Mouse (Mus musculus) CD8-positive naive resting alpha-beta T cell, adult 57 days (primary cell): ENCODE measurements around the gene Slc1a5. TPM values are rescaled to one million over a fixed set of nuclear protein-coding genes. Genes with fewer than 3 reads are reported as not detected.

ENCODE experiments used
- total RNA-seq: library from RNA; stranded (reverse); gene quantifications from one replicate; pipeline ENCODE4 v1.2.4, GENCODE M21; 2023

The Slc1a5 gene
- total RNA-seq, result 164 TPM

GRCm38 (mm10) chr7:16780825-16781554, at the start of gene Slc1a5:
Slc1a5 (plus strand) TSS chr7:16781340.

GRCm38 (mm10) chr7:16738073-16738696, 43.0 kb upstream of the Slc1a5 start, which contains the start of gene Ap2s1:
Ap2s1 (plus strand) TSS chr7:16738410.

GRCm38 (mm10) chr7:16815351-16815941, 34.3 kb downstream of the Slc1a5 start, which contains the start of gene Strn4:
Strn4 (plus strand) TSS chr7:16815889.

GRCm38 (mm10) chr7:16816475-16817122, 35.5 kb downstream of the Slc1a5 start, which contains the start of gene Fkrp:
Fkrp (minus strand) TSS chr7:16816732.

GRCm38 (mm10) chr7:16842645-16843063, 61.5 kb downstream of the Slc1a5 start, which contains the start of gene Prkd2:
Prkd2 (plus strand) TSS chr7:16842902.

Other genes starting within 250 kb of the Slc1a5 start
- gene Arhgap35, start 166.3 kb upstream of the Slc1a5 start, total RNA-seq, result 20.6 TPM
- gene Ceacam15, start 105.6 kb upstream of the Slc1a5 start, total RNA-seq, result not detected
- not detected for gene Ceacam9, start 59.4 kb upstream of the Slc1a5 start, total RNA-seq
- 68.3 TPM for gene Ap2s1, start 42.9 kb upstream of the Slc1a5 start, total RNA-seq
- gene Strn4, start 34.5 kb downstream of the Slc1a5 start, total RNA-seq, result 126 TPM
- 21.0 TPM for gene Fkrp, start 35.4 kb downstream of the Slc1a5 start, total RNA-seq
- 231 TPM for gene Prkd2, start 61.6 kb downstream of the Slc1a5 start, total RNA-seq
- gene Dact3, start 94.0 kb downstream of the Slc1a5 start, total RNA-seq, result 0.34 TPM
- gene Gng8, start 110.4 kb downstream of the Slc1a5 start, total RNA-seq, result not detected
- 0.31 TPM for gene Ptgir, start 125.2 kb downstream of the Slc1a5 start, total RNA-seq
- 91.8 TPM for gene Calm3, start 142.8 kb downstream of the Slc1a5 start, total RNA-seq
- gene Pnmal2, start 163.3 kb downstream of the Slc1a5 start, total RNA-seq, result not detected
- gene Pnmal1, start 178.3 kb downstream of the Slc1a5 start, total RNA-seq, result not detected
- gene Gm42372, start 201.7 kb downstream of the Slc1a5 start, total RNA-seq, result 1.2 TPM
- gene Ccdc8, start 211.4 kb downstream of the Slc1a5 start, total RNA-seq, result 0.09 TPM
- gene Ppp5c, start 246.6 kb downstream of the Slc1a5 start, total RNA-seq, result 85.9 TPM